Mouse (Mus musculus) B cell, adult 67 days (primary cell): ENCODE results near the gene Vmn2r22. TPM values are rescaled to one million over a fixed set of nuclear protein-coding genes. Genes with fewer than 3 reads are reported as not detected.

Experiments
- total RNA-seq, 2 experiments: library from RNA; stranded (reverse); gene quantifications; 4 replicates each; pipeline ENCODE4 v1.2.4; 2023

Vmn2r22 gene
- not detected for total RNA-seq

GRCm38 (mm10) chr6:123650625-123651024 lies at the start of gene Vmn2r22:
Gene Vmn2r22, minus strand, starts transcription at chr6:123650725.

Other genes starting within 250 kb of the Vmn2r22 start
- not detected for gene Vmn2r20, start 232.6 kb downstream of the Vmn2r22 start, total RNA-seq
- not detected for gene Vmn2r21, start 117.3 kb downstream of the Vmn2r22 start, total RNA-seq
- not detected for gene Vmn2r23, start 51.9 kb upstream of the Vmn2r22 start, total RNA-seq
- gene Vmn2r24, start 128.2 kb upstream of the Vmn2r22 start, total RNA-seq: not detected
- not detected for gene Vmn2r25, start 202.7 kb upstream of the Vmn2r22 start, total RNA-seq